Mouse (Mus musculus) midbrain, postnatal 0 days (tissue): ENCODE data around the gene Asb16. TPM values are rescaled to one million over a fixed set of nuclear protein-coding genes. Genes with fewer than 3 reads are reported as not detected.

Experiments
- ATAC-seq: fragments of 200-750 bp; cut with Nextera tagmentation; 2 replicates; pipeline ENCODE4 v1.8.0; 2017; ENCODE audit warnings: moderate number of reproducible peaks, mild to moderate bottlenecking, moderate TSS enrichment, moderate library complexity; ENCODE audit not compliant: low FRiP score
- DNase-seq: peaks from one replicate; pipeline ENCODE4 v3.0.0-alpha.2; 2015; ENCODE audit warnings: low spot score
- H3K27ac ChIP-seq: fragments of 300-500 bp; sonication (generic); 2 replicates; pipeline ENCODE4 v1.5.1; 2014; ENCODE audit warnings: low read depth, mild to moderate bottlenecking, low read length, mixed read lengths
- H3K27me3 ChIP-seq: fragments of 300-500 bp; sonication (generic); 2 replicates; pipeline ENCODE4 v1.6.1; 2014; ENCODE audit warnings: low read length, control low read depth, mixed read lengths; ENCODE audit not compliant: insufficient read depth
- H3K36me3 ChIP-seq: fragments of 300-500 bp; sonication (generic); 2 replicates; pipeline ENCODE4 v1.6.1; 2014; ENCODE audit warnings: low read length, control low read depth, mixed read lengths; ENCODE audit not compliant: insufficient read depth
- H3K4me1 ChIP-seq: fragments of 300-500 bp; sonication (generic); 2 replicates; pipeline ENCODE4 v1.6.1; 2014; ENCODE audit warnings: mild to moderate bottlenecking, control low read depth, antibody characterized with exemption, low read length, mixed read lengths; ENCODE audit not compliant: insufficient read depth
- H3K4me2 ChIP-seq: fragments of 300-500 bp; sonication (generic); 2 replicates; pipeline ENCODE4 v1.6.1; 2014; ENCODE audit warnings: low read depth, mild to moderate bottlenecking, low read length, mixed read lengths; ENCODE audit not compliant: poor library complexity, severe bottlenecking
- H3K4me3 ChIP-seq: fragments of 300-500 bp; sonication (generic); 2 replicates; pipeline ENCODE4 v1.5.1; 2014; ENCODE audit warnings: low read depth, mild to moderate bottlenecking, low read length, moderate library complexity
- H3K9ac ChIP-seq: fragments of 300-500 bp; sonication (generic); replicated peaks from 2 replicates; pipeline ENCODE4 v1.6.1; 2014; ENCODE audit warnings: mild to moderate bottlenecking, low read length, moderate library complexity, mixed read lengths; ENCODE audit not compliant: poor library complexity, severe bottlenecking
- H3K9me3 ChIP-seq: fragments of 300-500 bp; sonication (generic); 2 replicates; pipeline ENCODE4 v1.6.1; 2016; ENCODE audit warnings: low read length, control low read depth
- CTCF ChIP-seq: IDR thresholded peaks from 2 replicates; pipeline ENCODE4 v1.5.1; 2016; ENCODE audit warnings: antibody characterized with exemption, mild to moderate bottlenecking
- WGBS: fragments of 180-500 bp; shearing (Covaris S2); extraction: QIAGEN DNeasy Blood & Tissue Kit; methylation state at CpG from one replicate; pipeline ENCODE4 v1.1.7; 2014; 5-methylcytosine and 5-hydroxymethylcytosine counted together
- polyA plus RNA-seq: library from polyadenylated mRNA; unstranded; fragments of >200 nt; fragmentation: Nextera tagmentation; extraction: Ambion mirVana; gene quantifications from 2 replicates; pipeline ENCODE4 v1.2.1, GENCODE M21; 2015
- total RNA-seq: library from RNA; depleted of rRNA; stranded (reverse); fragments of >200 nt; gene quantifications from 2 replicates; pipeline ENCODE4 v1.2.3, GENCODE M21; 2014

The Asb16 gene
- total and polyA plus RNA-seq, 2 experiments from 2014 or later, result 0.28 to 2.5 TPM

DNA sequence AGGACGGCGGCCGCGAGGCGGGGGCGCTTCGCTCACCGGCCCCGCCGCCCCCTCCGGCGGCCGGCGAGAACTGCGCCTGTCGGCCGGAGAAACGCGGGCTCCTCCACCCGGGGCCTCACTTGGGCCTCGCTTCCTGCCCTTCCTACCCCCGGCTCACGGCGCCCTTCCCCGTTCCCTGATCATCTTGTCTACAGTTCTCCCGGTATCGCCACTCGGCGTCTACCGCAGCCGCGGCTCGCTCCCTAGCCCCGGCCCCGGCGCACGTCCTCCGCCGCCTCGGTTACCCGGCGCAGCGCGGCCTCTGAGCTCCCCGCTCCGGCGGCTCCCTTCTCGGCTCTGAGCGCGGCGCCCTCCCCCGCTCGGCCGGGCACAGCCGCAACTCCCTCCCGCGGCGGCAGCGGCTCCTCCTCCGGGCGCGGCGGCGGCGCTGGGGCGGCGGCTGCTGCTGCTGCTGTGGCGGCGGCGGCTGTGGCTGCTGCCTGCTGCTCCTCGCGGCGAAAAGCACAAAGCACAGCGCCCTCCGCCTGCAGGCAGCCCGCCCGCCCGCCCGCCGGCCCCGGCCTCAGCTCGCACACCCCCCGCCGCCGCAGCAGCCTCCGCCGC lies 48.9 kb downstream of the Asb16 start:
- Histone ChIP-seq H3K27ac (peak overlapping the region; percentile 98), H3K4me2 (peak overlapping the region; percentile 64), H3K4me3 (peak overlapping the region; percentile 74), H3K4me1 (peaks cover 2% of the 10 kb centered on the region; the same call in 1 of the 2 replicates), H3K36me3 (peaks cover 21% of the 10 kb centered on the region), H3K9me3 (no peaks in the 10 kb centered on the region), H3K27me3 (no peaks in the 10 kb centered on the region), H3K9ac (peak overlapping the region; percentile 99)
- ATAC-seq (peak; percentile 33), DNase-seq (peak; percentile 62)
- WGBS, result under 1% methylated on average over 43 of the region's 87 CpGs
- TF ChIP-seq CTCF, result peak; percentile 25

GRCm38 (mm10) chr11:102317901-102318575 lies 49.5 kb downstream of the Asb16 start:
- peak overlapping the region; percentile 98 for H3K27ac ChIP-seq
- no peaks in the 10 kb centered on the region for H3K9me3 ChIP-seq
- TF ChIP-seq CTCF, result no peak
- ATAC-seq (peak; percentile 39), DNase-seq (peak; percentile 64)
- H3K27me3 ChIP-seq, result no peaks in the 10 kb centered on the region
- H3K4me2 ChIP-seq, result peak overlapping the region; percentile 64
- H3K36me3 ChIP-seq, result peaks cover 14% of the 10 kb centered on the region
- WGBS, result under 1% methylated on average over 33 of the region's 77 CpGs
- H3K4me1 ChIP-seq, result peaks cover 2% of the 10 kb centered on the region
- H3K9ac ChIP-seq, result peak overlapping the region; percentile 99
- H3K4me3 ChIP-seq, result peak overlapping the region; percentile 74

DNA sequence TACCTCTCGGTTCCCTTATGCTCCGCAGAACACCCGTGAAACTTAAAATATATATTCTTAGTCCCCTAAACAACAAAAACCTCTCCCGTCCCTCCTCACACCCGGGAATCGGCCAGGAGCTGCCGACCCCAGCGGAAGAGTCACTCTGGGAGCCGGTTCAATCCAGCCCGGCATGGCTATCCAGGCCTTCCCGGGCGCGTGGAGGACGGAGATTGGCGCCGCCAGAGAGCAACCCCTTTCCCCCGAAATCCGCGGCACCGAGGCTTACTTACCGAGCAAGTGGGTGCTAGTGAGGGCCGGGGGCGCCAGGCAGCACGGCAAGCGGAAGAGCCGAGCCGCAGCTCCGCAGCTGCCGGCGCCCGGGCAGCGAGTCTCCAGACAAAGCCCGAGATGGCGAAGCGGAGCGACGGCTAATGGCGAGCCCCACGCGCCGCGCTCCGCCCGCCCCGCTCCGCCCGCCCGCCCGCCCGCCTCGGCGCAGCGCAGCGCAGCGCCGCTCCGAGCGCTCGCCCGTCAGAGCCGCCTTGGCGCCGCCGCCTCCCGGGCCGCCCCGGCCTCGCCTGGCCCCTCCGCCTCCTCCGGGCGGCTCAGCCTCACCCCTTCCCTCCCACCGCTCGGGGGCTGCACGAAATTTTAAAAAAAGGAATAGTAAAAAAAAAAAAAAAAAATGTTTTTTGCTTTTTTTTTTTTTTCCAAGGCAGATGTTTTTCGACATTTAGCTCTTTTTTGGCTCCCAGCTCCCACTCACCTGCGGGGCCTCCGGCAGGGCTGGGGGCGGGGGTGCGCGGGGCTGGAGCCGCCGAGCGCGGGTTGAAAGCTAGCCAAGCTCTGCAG lies 50.2 kb downstream of the Asb16 start:
- H3K27ac ChIP-seq, result peak overlapping the region; percentile 98
- H3K4me3 ChIP-seq, result peak overlapping the region; percentile 74
- ATAC-seq, result no peak
- no peaks in the 10 kb centered on the region for H3K27me3 ChIP-seq
- H3K4me2 ChIP-seq, result peak overlapping the region; percentile 64
- DNase-seq, result peak; percentile 41
- H3K36me3 ChIP-seq, result peaks cover 7% of the 10 kb centered on the region; the same call in 1 of the 2 replicates
- under 1% methylated on average over 79 of the region's 84 CpGs for WGBS
- TF ChIP-seq CTCF, result no peak
- H3K9me3 ChIP-seq, result no peaks in the 10 kb centered on the region
- peaks cover 7% of the 10 kb centered on the region for H3K4me1 ChIP-seq
- peak overlapping the region; percentile 99 for H3K9ac ChIP-seq

- 0% methylated on average over 25 of the region's 25 CpGs for WGBS
- Histone ChIP-seq H3K4me1 (peaks cover 7% of the 10 kb centered on the region), H3K9ac (peak within 1 kb of the TSS; percentile 99), H3K27me3 (no peaks in the 10 kb centered on the region), H3K4me3 (peak within 1 kb of the TSS; percentile 74), H3K27ac (peak within 1 kb of the TSS; percentile 98), H3K9me3 (no peaks in the 10 kb centered on the region), H3K4me2 (peak within 1 kb of the TSS; percentile 64), H3K36me3 (peaks cover 2% of the 10 kb centered on the region; the same call in 1 of the 2 replicates)
- no peak for TF ChIP-seq CTCF
- DNase-seq (peak; percentile 93), ATAC-seq (peak; percentile 29; the same call in 1 of the 2 replicates)
Measured at GRCm38 (mm10) chr11:102319410-102319792, 50.9 kb downstream of the Asb16 start, which contains the start of gene Ubtf. Gene Ubtf, minus strand, starts transcription at chr11:102319742.

DNA sequence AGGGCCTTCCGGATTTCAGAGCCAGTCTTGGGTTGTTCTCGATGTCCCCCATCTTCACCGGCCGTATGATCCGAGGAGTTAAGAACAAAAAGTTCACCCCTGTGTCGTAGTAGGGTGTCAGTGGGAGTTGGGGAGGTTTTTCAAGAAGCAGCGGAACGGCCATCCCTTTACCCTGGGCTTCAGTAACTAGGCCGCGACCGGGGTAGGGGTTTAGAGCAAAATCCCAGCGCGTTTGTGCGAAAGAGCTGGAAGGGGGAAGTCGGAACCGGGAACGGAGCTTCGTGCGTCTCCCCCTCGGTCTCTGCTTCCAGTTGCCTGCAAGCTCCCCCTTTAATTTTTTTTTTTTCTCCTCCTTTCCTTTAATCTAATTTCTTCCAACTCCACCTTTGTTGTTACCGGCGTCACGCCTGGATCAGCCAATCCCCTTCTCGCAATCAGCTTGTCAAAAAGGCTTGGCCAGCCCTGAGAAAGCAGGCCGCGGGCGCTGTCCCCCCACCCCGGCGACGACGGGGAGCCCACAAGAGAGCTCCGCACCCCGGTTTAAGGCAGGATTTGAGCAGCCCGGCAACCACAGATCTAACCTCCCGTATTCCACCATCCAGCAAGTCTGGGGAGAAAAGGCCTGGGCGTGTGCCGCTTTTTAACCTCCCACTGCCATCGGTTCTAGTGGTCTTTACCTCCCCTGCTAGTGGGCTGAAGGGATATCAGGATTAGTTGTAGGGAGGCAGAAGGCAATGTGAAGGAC lies 51.6 kb downstream of the Asb16 start:
- Histone ChIP-seq H3K36me3 (peaks cover 2% of the 10 kb centered on the region; the same call in 1 of the 2 replicates), H3K9me3 (no peaks in the 10 kb centered on the region), H3K4me3 (peak overlapping the region; percentile 74), H3K27me3 (no peaks in the 10 kb centered on the region), H3K4me1 (peaks cover 7% of the 10 kb centered on the region), H3K9ac (peak overlapping the region; percentile 99), H3K4me2 (peak overlapping the region; percentile 64), H3K27ac (peak overlapping the region; percentile 98)
- no peak for TF ChIP-seq CTCF
- DNase-seq, result peak; percentile 94
- no peak; the same call in 1 of the 2 replicates for ATAC-seq
- WGBS, result under 1% methylated on average over 38 of the region's 38 CpGs
